Mouse (Mus musculus) spleen, adult 2 months (tissue): Measurements from ENCODE around the gene Rxfp2. TPM values are rescaled to one million over a fixed set of nuclear protein-coding genes. Genes with fewer than 3 reads are reported as not detected.

Experiments used
- DNase-seq, 2 experiments: peaks; one replicate each; pipeline versions ENCODE4 v3.0.0 to v3.0.0-alpha.2; 2012 to 2021; ENCODE audit warnings: low spot score in 2 of 2, low read depth in 1 of 2
- H3K27ac ChIP-seq: fragments of 200-500 bp; 2 replicates; pipeline ENCODE4 v1.5.1; 2012; ENCODE audit warnings: low read length, inconsistent platforms; ENCODE audit not compliant: insufficient read depth
- H3K27me3 ChIP-seq: fragments of 200-500 bp; 2 replicates; pipeline ENCODE4 v1.6.1; 2012; ENCODE audit warnings: mild to moderate bottlenecking, moderate library complexity, low read length, inconsistent platforms; ENCODE audit not compliant: control insufficient read depth, insufficient read depth
- H3K36me3 ChIP-seq: fragments of 200-500 bp; 2 replicates; pipeline ENCODE4 v1.6.1; 2012; ENCODE audit warnings: mild to moderate bottlenecking, low read length, inconsistent platforms; ENCODE audit not compliant: control insufficient read depth, insufficient read depth
- H3K4me1 ChIP-seq: fragments of 200-500 bp; 2 replicates; pipeline ENCODE4 v1.6.1; 2011; ENCODE audit warnings: inconsistent platforms; ENCODE audit not compliant: control insufficient read depth, insufficient read depth, insufficient read length
- H3K4me3 ChIP-seq: fragments of 200-500 bp; 2 replicates; pipeline ENCODE4 v1.5.1; 2011; ENCODE audit warnings: mild to moderate bottlenecking, inconsistent platforms; ENCODE audit not compliant: insufficient read depth, insufficient read length; ENCODE audit errors: extremely low read depth
- CTCF ChIP-seq: fragments of 200-500 bp; IDR thresholded peaks from 2 replicates; pipeline ENCODE4 v1.5.1; 2011; ENCODE audit warnings: mild to moderate bottlenecking, inconsistent platforms; ENCODE audit not compliant: insufficient read depth, insufficient read length, insufficient replicate concordance; ENCODE audit errors: extremely low read depth
- POLR2A ChIP-seq: fragments of 200-500 bp; IDR thresholded peaks from 2 replicates; pipeline ENCODE4 v1.6.1; 2011; ENCODE audit warnings: low read depth, low read length, inconsistent platforms
- WGBS: fragments of 180-500 bp; shearing (Covaris S2); methylation state at CpG from one replicate; pipeline ENCODE4 v1.1.7; 2018; 5-methylcytosine and 5-hydroxymethylcytosine counted together
- polyA plus RNA-seq: library from polyadenylated mRNA; depleted of rRNA; stranded (reverse); fragments of >200 nt; gene quantifications from 2 replicates; pipeline ENCODE4 v1.2.3, GENCODE M21; 2012

The Rxfp2 gene
- polyA plus RNA-seq, 1 experiment: not detected

GRCm38 (mm10) chr5:150101789-150102188 is 83.3 kb downstream of the Rxfp2 start:
- Histone ChIP-seq H3K4me1 (no peaks in the 10 kb centered on the region), H3K27me3 (no peaks in the 10 kb centered on the region), H3K36me3 (no peaks in the 10 kb centered on the region), H3K4me3 (no peak overlapping the region), H3K27ac (no peak overlapping the region)
- TF ChIP-seq CTCF (no peak), POLR2A (no peak)
- DNase-seq: no peak
- WGBS: 87% methylated on average over 11 of the region's 11 CpGs

DNA sequence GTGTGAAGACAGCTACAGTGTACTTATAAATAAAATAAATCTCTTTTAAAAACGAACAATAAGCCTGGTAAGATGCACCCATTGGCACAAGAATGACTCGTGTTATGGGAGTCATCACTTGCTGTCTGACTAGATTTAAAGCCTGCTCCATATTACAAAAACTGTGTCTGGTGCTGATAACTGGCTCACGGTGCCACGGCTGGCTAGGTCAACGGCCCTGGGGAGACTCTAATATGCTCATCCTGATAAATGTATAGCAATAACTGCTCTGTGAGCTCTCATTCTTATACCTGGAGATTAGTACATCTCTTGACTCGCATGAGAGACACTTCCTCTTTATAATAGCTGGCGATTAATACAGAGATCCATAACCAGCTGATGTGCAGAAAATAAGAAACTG is 87.9 kb downstream of the Rxfp2 start:
- DNase-seq: no peak
- 79% methylated on average over 7 of the region's 7 CpGs for WGBS

GRCm38 (mm10) chr5:150111236-150111635 is 92.8 kb downstream of the Rxfp2 start:
- no peak for TF ChIP-seq POLR2A
- TF ChIP-seq CTCF: no peak
- 65% methylated on average over 8 of the region's 8 CpGs for WGBS
- DNase-seq: no peak
- no peaks in the 10 kb centered on the region for H3K27me3 ChIP-seq
- no peaks in the 10 kb centered on the region for H3K36me3 ChIP-seq
- no peak overlapping the region for H3K27ac ChIP-seq
- H3K4me1 ChIP-seq: peaks cover 3% of the 10 kb centered on the region; the same call in 1 of the 2 replicates
- H3K4me3 ChIP-seq: no peak overlapping the region

More for the DNA sequence above, 87.9 kb downstream of the Rxfp2 start:
- H3K4me3 ChIP-seq: no peak overlapping the region
- no peaks in the 10 kb centered on the region for H3K27me3 ChIP-seq
- TF ChIP-seq CTCF (no peak), POLR2A (no peak)
- no peaks in the 10 kb centered on the region for H3K4me1 ChIP-seq
- H3K36me3 ChIP-seq: no peaks in the 10 kb centered on the region
- no peak overlapping the region for H3K27ac ChIP-seq

DNA sequence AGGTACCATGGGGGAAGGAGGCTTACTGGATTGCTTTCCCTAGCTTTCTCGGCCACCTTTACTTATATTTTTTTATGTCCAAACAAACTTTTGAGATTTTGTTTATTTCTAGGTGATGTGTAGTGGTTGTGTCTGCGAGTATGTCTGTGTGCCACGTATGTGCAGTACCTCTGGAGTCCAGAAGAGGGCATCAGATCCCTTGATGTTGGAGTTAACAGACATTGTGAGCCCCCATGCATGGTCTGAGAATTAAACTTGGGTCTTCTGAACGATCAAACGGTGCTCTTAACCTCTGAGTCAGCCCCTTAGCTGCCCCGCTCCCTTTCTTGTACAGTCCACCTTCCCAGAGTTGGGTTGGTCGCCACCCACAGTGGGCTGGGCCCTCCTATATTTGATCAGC is 95.5 kb downstream of the Rxfp2 start:
- Histone ChIP-seq H3K4me1 (peaks cover 6% of the 10 kb centered on the region; the same call in 1 of the 2 replicates), H3K4me3 (no peak overlapping the region), H3K27me3 (no peaks in the 10 kb centered on the region), H3K36me3 (no peaks in the 10 kb centered on the region), H3K27ac (no peak overlapping the region)
- no peak for TF ChIP-seq POLR2A
- TF ChIP-seq CTCF: no peak
- peak in 1 of 2 experiments; percentile 22 for DNase-seq
- 84% methylated on average over 7 of the region's 7 CpGs for WGBS

DNA sequence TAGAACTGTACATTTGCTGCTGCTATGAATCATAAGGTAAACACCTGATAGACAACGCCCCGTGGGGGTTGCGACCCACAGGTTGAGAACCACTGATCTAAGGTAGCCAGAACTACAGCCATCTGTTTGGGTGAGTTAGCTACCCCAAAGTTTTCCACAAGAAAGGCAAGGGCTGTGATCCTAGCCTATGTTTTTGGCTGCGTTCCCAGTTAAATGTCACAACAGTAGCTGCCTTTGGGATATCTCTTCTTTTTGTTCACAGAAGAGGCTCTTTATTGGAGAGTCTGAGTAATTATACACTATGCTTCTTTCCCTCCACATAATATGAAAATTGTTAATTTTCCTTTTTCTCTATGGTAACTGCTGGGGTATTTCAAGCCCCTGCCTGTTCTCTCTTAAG is 96.3 kb downstream of the Rxfp2 start:
- Histone ChIP-seq H3K27ac (no peak overlapping the region), H3K4me3 (no peak overlapping the region), H3K36me3 (no peaks in the 10 kb centered on the region), H3K4me1 (peaks cover 6% of the 10 kb centered on the region; the same call in 1 of the 2 replicates), H3K27me3 (no peaks in the 10 kb centered on the region)
- no peak for DNase-seq
- WGBS: 89% methylated on average over 4 of the region's 4 CpGs
- TF ChIP-seq POLR2A: no peak
- TF ChIP-seq CTCF: no peak

DNA sequence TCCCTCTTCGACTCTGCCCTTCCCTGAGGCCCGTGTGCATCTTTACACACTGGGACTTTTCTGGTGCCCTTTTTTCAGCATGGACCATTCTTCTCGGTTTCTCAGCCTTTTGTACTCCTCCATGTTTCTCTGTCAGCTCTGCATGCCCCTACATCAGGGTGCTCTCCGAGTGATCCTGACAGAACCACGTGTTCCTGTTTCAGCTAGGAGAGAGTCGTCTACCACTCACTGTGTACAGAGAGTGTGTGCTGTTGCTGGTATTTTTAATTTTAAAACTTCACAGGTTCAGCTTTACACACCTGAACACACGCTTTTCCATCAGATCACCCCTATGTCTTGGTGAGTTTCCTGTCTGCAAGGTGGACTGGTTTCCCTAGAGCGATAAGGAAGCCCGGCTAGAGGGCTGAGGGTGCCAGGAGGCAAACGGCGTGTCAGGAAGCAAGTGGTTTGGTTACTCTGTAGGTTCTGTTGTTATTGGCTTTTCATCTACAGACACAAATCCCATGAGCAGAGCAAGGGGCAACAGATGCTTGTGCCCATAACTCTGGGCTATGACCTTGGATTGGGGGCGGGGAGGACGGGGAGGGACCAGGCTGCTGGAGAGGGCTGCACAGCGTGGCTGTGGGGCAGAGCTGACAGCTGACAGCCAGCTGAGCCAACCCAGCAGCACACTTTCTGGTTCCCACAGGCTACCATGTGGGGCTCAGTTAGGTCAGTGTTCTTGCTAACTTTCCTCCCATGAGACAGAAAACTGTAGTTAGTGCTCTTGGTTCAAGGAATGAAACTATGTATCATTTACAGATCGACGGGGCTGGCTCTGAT is 97.0 kb downstream of the Rxfp2 start:
- TF ChIP-seq POLR2A: no peak
- TF ChIP-seq CTCF: no peak
- H3K4me3 ChIP-seq: peak overlapping the region; percentile 28; the same call in 1 of the 2 replicates
- DNase-seq: no peak
- H3K36me3 ChIP-seq: no peaks in the 10 kb centered on the region
- no peaks in the 10 kb centered on the region for H3K27me3 ChIP-seq
- WGBS: 19% methylated on average over 16 of the region's 16 CpGs
- H3K4me1 ChIP-seq: peaks cover 6% of the 10 kb centered on the region; the same call in 1 of the 2 replicates
- H3K27ac ChIP-seq: no peak overlapping the region
